ENCODE assay signal across 8 mouse cellular contexts in genomic region chr2:146611886-146612521, GRCm38 (mm10).
DNase-seq lines count a peak whose midpoint lies in the region; ATAC-seq and TF ChIP-seq lines count a peak whose summit lies in the region.
"Had no signal": no experiment of that assay in that cellular context is flagged by ENCODE, and none has a peak within 500 bp of the region (broad histone marks: within the 10 kb centered on the region; RNA-seq: fewer than 3 reads in every experiment).

No protein-coding gene starts in this region.

- no peaks in the 10 kb centered on the region; the same call in 1 of the 2 replicates for H3K27me3 ChIP-seq in midbrain, embryonic 11.5 days (ENCODE audit: control insufficient read depth, insufficient read depth, low read length)

- no peaks in the 10 kb centered on the region for H3K36me3 ChIP-seq in midbrain, embryonic 11.5 days (ENCODE audit: control insufficient read depth, insufficient read depth, low read length)

- no peak overlapping the region for H3K9ac ChIP-seq in midbrain, embryonic 11.5 days (ENCODE audit: low read length)

- H3K4me1 ChIP-seq in midbrain, embryonic 11.5 days (ENCODE audit: control insufficient read depth, insufficient read depth, low read length): no peaks in the 10 kb centered on the region

- H3K9me3 ChIP-seq in midbrain, embryonic 11.5 days (ENCODE audit: control insufficient read depth, low read length): no peaks in the 10 kb centered on the region

- intact Hi-C loops in left cerebral cortex, adult 2 months (cut with DNase I): loop anchor here (2.0 kb wide), 1 partner anchor 655 kb away; no protein-coding TSS in a partner anchor

- H3K4me3 ChIP-seq in left cerebral cortex, adult 2 months: no peak overlapping the region
- H3K4me3 ChIP-seq in midbrain, embryonic 11.5 days (ENCODE audit: low read depth, low read length): no peak overlapping the region
- H3K4me3 ChIP-seq: myocyte had no signal

- WGBS in midbrain, embryonic 11.5 days: 45% methylated on average over 6 of the region's 6 CpGs

- H3K27ac ChIP-seq in left cerebral cortex, adult 2 months: no peak overlapping the region
- no peak overlapping the region for H3K27ac ChIP-seq in midbrain, embryonic 11.5 days (ENCODE audit: low read depth, low read length)

- ATAC-seq in activated CD4-positive, CD25-positive, alpha-beta regulatory T cell, adult 4 months: peak; percentile 62
- ATAC-seq in midbrain, embryonic 11.5 days (ENCODE audit: low FRiP score): peak; percentile 64

- no peak overlapping the region for H3K4me2 ChIP-seq in midbrain, embryonic 11.5 days

- peak; percentile 63 to 79 for DNase-seq in cerebellum, postnatal 25 days
- DNase-seq in gastrocnemius, adult 18-20 months (ENCODE audit: low spot score): peak; percentile 64
- DNase-seq in hindlimb bud, embryonic 11.5 days (ENCODE audit: extremely low spot score, low read depth, low spot score): peak; percentile 53
- peak; percentile 57 to 63 for DNase-seq in left cerebral cortex, adult 2 months (ENCODE audit: extremely low spot score in 1 of 2, low spot score in 2 of 2)
- peak; percentile 97 for DNase-seq in midbrain, embryonic 11.5 days (ENCODE audit: low spot score, missing footprints)
- peak; percentile 79 for DNase-seq in right cerebral cortex, postnatal 4 days

- TF ChIP-seq CTCF in left cerebral cortex, adult 2 months (IDR thresholded peaks at IDR 0.05): peak; percentile 89
